Mouse (Mus musculus): ENCODE results near the gene Rtp4. TPM values are rescaled to one million over a fixed set of nuclear protein-coding genes. Genes with fewer than 3 reads are reported as not detected.

Rtp4 gene
- 2.5 and 4.0 TPM in 2 replicates for polyA plus RNA-seq (2012; ENCODE audit: low replicate concordance)

DNA sequence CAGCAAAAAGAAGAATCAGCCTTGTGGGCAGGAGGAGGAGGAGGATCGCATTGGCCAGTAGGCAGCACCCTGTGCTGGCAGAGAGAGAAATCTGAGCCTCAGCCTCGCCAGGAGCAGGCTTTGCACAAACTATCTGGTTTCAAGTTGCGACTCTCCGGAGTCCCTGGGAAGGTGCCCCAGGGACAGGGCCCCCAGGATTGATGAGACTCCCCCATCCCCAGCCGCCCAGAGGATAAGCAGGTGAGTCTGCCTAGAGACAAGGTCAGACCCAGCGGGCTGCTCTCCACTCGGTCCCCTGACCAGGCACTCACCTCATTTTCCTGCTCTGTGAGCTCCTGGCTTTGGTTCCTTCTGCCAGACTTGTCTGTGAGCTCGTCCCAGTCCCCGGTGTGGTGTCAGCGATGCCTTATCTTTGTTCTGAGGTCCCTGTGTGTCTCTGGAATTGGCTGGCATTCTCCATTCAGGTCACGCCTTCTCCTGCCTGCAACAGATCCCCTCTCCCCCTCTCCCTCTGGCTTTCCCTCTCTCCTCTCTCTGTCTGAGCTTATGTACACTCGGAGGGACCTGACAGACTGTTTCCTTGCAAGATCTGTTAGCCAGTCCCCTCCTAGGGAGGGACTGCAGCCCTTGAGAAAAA lies at the start of gene Rtp4, which contains the start of gene Masp1:
Gene Rtp4, plus strand, starts transcription at position 57 of the 637 bp plus-strand sequence.
Gene Masp1, minus strand, starts transcription at position 581 of the 637 bp plus-strand sequence.

Other genes with a start within 250 kb of the Rtp4 start
- not detected in 2 replicates for gene Rtp1, start 91.2 kb upstream of the Rtp4 start, polyA plus RNA-seq (2012; ENCODE audit: low replicate concordance)
- not detected in 2 replicates for gene Masp1, start 524 bp downstream of the Rtp4 start, polyA plus RNA-seq (2012; ENCODE audit: low replicate concordance)

Data from hematopoietic multipotent progenitor cell, adult 10-12 weeks (in vitro differentiated cells).